Comparison of ENCODE assay signal across 27 mouse cellular contexts in the genomic region with DNA sequence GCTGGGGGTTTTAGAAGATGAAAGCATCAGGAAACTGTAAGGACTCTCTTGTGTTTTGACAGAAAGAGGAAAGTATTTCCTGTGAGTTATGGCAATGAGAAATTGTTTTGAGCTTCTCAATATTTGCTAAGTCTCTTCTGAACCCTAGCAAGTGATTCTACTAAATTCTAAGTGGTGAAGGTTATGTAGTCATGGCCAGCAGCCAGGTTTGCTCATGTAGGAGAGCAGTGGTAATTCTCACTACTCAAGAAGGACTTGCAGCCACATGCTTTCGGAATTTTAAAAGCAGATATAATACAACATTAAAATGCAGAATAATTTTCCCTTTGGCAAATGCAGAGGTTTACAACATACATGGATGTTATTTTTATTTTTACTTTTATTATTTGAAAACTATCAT. TPM values are rescaled to one million over a fixed set of nuclear protein-coding genes. Genes with fewer than 3 reads are reported as not detected.
A peak's percentile ranks its signal among the peaks of the same experiment; 100 is the strongest.
DNase-seq lines count a peak whose midpoint lies in the region; ATAC-seq and TF ChIP-seq lines count a peak whose summit lies in the region.
"Had no signal": no experiment of that assay in that cellular context is flagged by ENCODE, and none has a peak within 500 bp of the region (broad histone marks: within the 10 kb centered on the region; RNA-seq: fewer than 3 reads in every experiment).

No protein-coding gene starts in this region.

- no peak for ATAC-seq in embryonic facial prominence, embryonic 14.5 days (ENCODE audit: low read depth)
- ATAC-seq in lung, postnatal 0 days = no peak
- ATAC-seq in forebrain, postnatal 0 days = no peak
- ATAC-seq: activated CD4-positive, CD25-positive, alpha-beta regulatory T cell, adult 4 months; forebrain, embryonic 13.5 days had no signal

- peak; percentile 55 for DNase-seq in embryonic facial prominence, embryonic 14.5 days (ENCODE audit: low spot score)
- no peak for DNase-seq in embryonic facial prominence, embryonic 10.5 days (ENCODE audit: low spot score)
- DNase-seq in lung, postnatal 0 days (ENCODE audit: low spot score) = peak; percentile 19
- no peak for DNase-seq in lung, adult 2 months
- peak; percentile 43 for DNase-seq in lung, postnatal 14 days
- no peak for DNase-seq in right cerebral cortex, adult 18-20 months
- no peak for DNase-seq in forebrain, postnatal 0 days
- DNase-seq: adrenal gland, adult 2 months; adrenal gland, postnatal 25 days; cerebellum, adult 8-10 months; cerebellum, postnatal 14 days; embryo, embryonic 11 days; gastrocnemius, adult 2 months; gastrocnemius, postnatal 25 days had no signal

- no peak for TF ChIP-seq EP300 in lung, postnatal 0 days (IDR thresholded peaks at IDR 0.05)

- no peaks in the 10 kb centered on the region for H3K9me3 ChIP-seq in embryonic facial prominence, embryonic 14.5 days (ENCODE audit: control insufficient read depth, low read length)
- H3K9me3 ChIP-seq in embryonic facial prominence, embryonic 10.5 days = no peaks in the 10 kb centered on the region
- no peaks in the 10 kb centered on the region for H3K9me3 ChIP-seq in lung, postnatal 0 days (ENCODE audit: low read length)
- no peaks in the 10 kb centered on the region for H3K9me3 ChIP-seq in forebrain, postnatal 0 days (ENCODE audit: low read length)
- H3K9me3 ChIP-seq: embryonic facial prominence, embryonic 12.5 days; forebrain, embryonic 13.5 days; heart, embryonic 12.5 days; hindbrain, embryonic 10.5 days had no signal

- no peaks in the 10 kb centered on the region for H3K4me1 ChIP-seq in embryonic facial prominence, embryonic 14.5 days (ENCODE audit: control insufficient read depth, insufficient read depth, low read length)
- H3K4me1 ChIP-seq in embryonic facial prominence, embryonic 10.5 days = no peaks in the 10 kb centered on the region
- H3K4me1 ChIP-seq in lung, postnatal 0 days (ENCODE audit: insufficient read depth, low read depth, low read length) = no peaks in the 10 kb centered on the region
- H3K4me1 ChIP-seq in lung, adult 2 months (ENCODE audit: control insufficient read depth, insufficient read depth, low read length) = no peaks in the 10 kb centered on the region; the same call in 1 of the 2 replicates
- H3K4me1 ChIP-seq in forebrain, postnatal 0 days (ENCODE audit: insufficient read depth) = no peaks in the 10 kb centered on the region
- H3K4me1 ChIP-seq: embryonic facial prominence, embryonic 12.5 days; forebrain, embryonic 13.5 days; heart, embryonic 12.5 days; hindbrain, embryonic 10.5 days had no signal

- whole genome bisulfite sequencing in embryonic facial prominence, embryonic 14.5 days = 73% methylated on average over 1 of the region's 1 CpGs
- WGBS in embryonic facial prominence, embryonic 10.5 days = 93% methylated on average over 1 of the region's 1 CpGs
- WGBS in lung, postnatal 0 days = 40% methylated on average over 1 of the region's 1 CpGs
- 67% methylated on average over 1 of the region's 1 CpGs for WGBS in lung, adult 2 months
- WGBS in forebrain, postnatal 0 days = 83% methylated on average over 1 of the region's 1 CpGs

- H3K4me3 ChIP-seq in embryonic facial prominence, embryonic 14.5 days (ENCODE audit: low read depth, low read length) = no peak overlapping the region
- H3K4me3 ChIP-seq in embryonic facial prominence, embryonic 10.5 days = no peak overlapping the region
- H3K4me3 ChIP-seq in lung, postnatal 0 days (ENCODE audit: low read depth, low read length) = no peak overlapping the region
- no peak overlapping the region for H3K4me3 ChIP-seq in lung, adult 2 months (replicated peaks; ENCODE audit: extremely low read depth, low read depth, low read length)
- no peak overlapping the region for H3K4me3 ChIP-seq in forebrain, postnatal 0 days (ENCODE audit: low read depth, low read length)
- H3K4me3 ChIP-seq: embryonic facial prominence, embryonic 12.5 days; forebrain, embryonic 13.5 days; gastrocnemius, adult 2 months; heart, embryonic 12.5 days; hindbrain, embryonic 10.5 days had no signal

- no peaks in the 10 kb centered on the region for H3K27me3 ChIP-seq in embryonic facial prominence, embryonic 14.5 days (replicated peaks; ENCODE audit: control insufficient read depth, insufficient read depth, low read length)
- H3K27me3 ChIP-seq in embryonic facial prominence, embryonic 10.5 days (replicated peaks; ENCODE audit: low read depth, poor library complexity, severe bottlenecking) = no peaks in the 10 kb centered on the region
- H3K27me3 ChIP-seq in lung, postnatal 0 days (replicated peaks; ENCODE audit: insufficient read depth, low read length) = no peaks in the 10 kb centered on the region
- H3K27me3 ChIP-seq in forebrain, postnatal 0 days (ENCODE audit: insufficient read depth, low read length) = no peaks in the 10 kb centered on the region
- H3K27me3 ChIP-seq: CH12.LX; embryonic facial prominence, embryonic 12.5 days; forebrain, embryonic 13.5 days; heart, embryonic 12.5 days; Patski had no signal

- no peak overlapping the region for H3K4me2 ChIP-seq in embryonic facial prominence, embryonic 14.5 days (ENCODE audit: low read depth, low read length)
- no peak overlapping the region for H3K4me2 ChIP-seq in lung, postnatal 0 days (replicated peaks; ENCODE audit: low read depth, low read length)
- H3K4me2 ChIP-seq in forebrain, postnatal 0 days (ENCODE audit: low read depth) = no peak overlapping the region
- H3K4me2 ChIP-seq: embryonic facial prominence, embryonic 12.5 days; forebrain, embryonic 13.5 days; heart, embryonic 12.5 days; hindbrain, embryonic 14.5 days had no signal

- H3K36me3 ChIP-seq in embryonic facial prominence, embryonic 14.5 days (ENCODE audit: control insufficient read depth, insufficient read depth, low read length) = no peaks in the 10 kb centered on the region
- H3K36me3 ChIP-seq in embryonic facial prominence, embryonic 10.5 days (replicated peaks) = no peaks in the 10 kb centered on the region
- no peaks in the 10 kb centered on the region for H3K36me3 ChIP-seq in lung, postnatal 0 days (ENCODE audit: insufficient read depth, low read length)
- H3K36me3 ChIP-seq in forebrain, postnatal 0 days (ENCODE audit: insufficient read depth) = no peaks in the 10 kb centered on the region
- H3K36me3 ChIP-seq: embryonic facial prominence, embryonic 12.5 days; heart, embryonic 12.5 days; hindbrain, embryonic 10.5 days had no signal

- TF ChIP-seq POLR2A in lung, adult 2 months (IDR thresholded peaks at IDR 0.05; ENCODE audit: borderline replicate concordance, extremely low read depth, low read depth, low read length) = no peak

- H3K9ac ChIP-seq in embryonic facial prominence, embryonic 14.5 days (ENCODE audit: low read depth, low read length) = no peak overlapping the region
- H3K9ac ChIP-seq in lung, postnatal 0 days (replicated peaks; ENCODE audit: low read depth) = no peak overlapping the region
- no peak overlapping the region for H3K9ac ChIP-seq in forebrain, postnatal 0 days
- H3K9ac ChIP-seq: embryonic facial prominence, embryonic 12.5 days; forebrain, embryonic 13.5 days; heart, embryonic 12.5 days; hindbrain, embryonic 14.5 days had no signal

- no peak for TF ChIP-seq CTCF in lung, postnatal 0 days (IDR thresholded peaks at IDR 0.05)
- TF ChIP-seq CTCF in lung, adult 2 months (IDR thresholded peaks at IDR 0.05; ENCODE audit: insufficient read depth, low read length) = no peak
- TF ChIP-seq CTCF in forebrain, postnatal 0 days (IDR thresholded peaks at IDR 0.05; ENCODE audit: low read depth) = no peak

- no peak overlapping the region for H3K27ac ChIP-seq in embryonic facial prominence, embryonic 14.5 days (replicated peaks; ENCODE audit: low read depth, low read length)
- H3K27ac ChIP-seq in embryonic facial prominence, embryonic 10.5 days (replicated peaks) = no peak overlapping the region
- no peak overlapping the region for H3K27ac ChIP-seq in lung, postnatal 0 days (ENCODE audit: low read length)
- no peak overlapping the region for H3K27ac ChIP-seq in forebrain, postnatal 0 days (ENCODE audit: low read depth, low read length)
- H3K27ac ChIP-seq: embryonic facial prominence, embryonic 12.5 days; forebrain, embryonic 13.5 days; gastrocnemius, adult 2 months; hindbrain, embryonic 10.5 days; hindbrain, embryonic 14.5 days had no signal

RNA-seq across cellular contexts. Expression of a gene that starts 55.9 kb away (rescaled TPM):
- 0.13 TPM in 1 of 2 replicates, not detected in the other for polyA plus RNA-seq in embryonic facial prominence, embryonic 14.5 days (2014; fragmentation: Nextera tagmentation; extraction: Ambion mirVana)
- not detected in 2 replicates for polyA plus RNA-seq in embryonic facial prominence, embryonic 10.5 days (2016; fragmentation: Nextera tagmentation; extraction: Ambion mirVana)
- not detected in 2 replicates for polyA plus RNA-seq in lung, postnatal 0 days (2015; fragmentation: Nextera tagmentation; extraction: Ambion mirVana)
- polyA plus RNA-seq in lung, adult 2 months (2012; rRNA removed) = 0.11 TPM in 1 of 2 replicates, not detected in the other
- total RNA-seq in forebrain, postnatal 0 days (2014; rRNA removed) = 0.05 TPM in 1 of 2 replicates, not detected in the other
- not detected in 2 replicates for polyA plus RNA-seq in forebrain, postnatal 0 days (2015; fragmentation: Nextera tagmentation; extraction: Ambion mirVana)
- total RNA-seq: CH12.LX; common myeloid progenitor, adult 5-6 weeks; gastrocnemius, adult 2 months; gastrocnemius, postnatal 25 days; granulocyte monocyte progenitor cell, adult 5-6 weeks; heart, adult 8-10 months; heart, postnatal 25 days had no signal
- polyA plus RNA-seq: C2C12; embryonic facial prominence, embryonic 12.5 days; forebrain, embryonic 13.5 days; heart, embryonic 12.5 days; hindbrain, embryonic 10.5 days; hindbrain, embryonic 14.5 days had no signal

RNA-seq across cellular contexts. Expression of a gene that starts 59.7 kb away (rescaled TPM):
- polyA plus RNA-seq in embryonic facial prominence, embryonic 14.5 days (2014; fragmentation: Nextera tagmentation; extraction: Ambion mirVana) = 0.09 and 0.22 TPM in 2 replicates
- polyA plus RNA-seq in embryonic facial prominence, embryonic 10.5 days (2016; fragmentation: Nextera tagmentation; extraction: Ambion mirVana) = 0.08 and 0.12 TPM in 2 replicates
- not detected in 2 replicates for polyA plus RNA-seq in lung, postnatal 0 days (2015; fragmentation: Nextera tagmentation; extraction: Ambion mirVana)
- 0.92 and 1.1 TPM in 2 replicates for polyA plus RNA-seq in lung, adult 2 months (2012; rRNA removed)
- total RNA-seq in forebrain, postnatal 0 days (2014; rRNA removed) = 0.05 and 0.08 TPM in 2 replicates
- polyA plus RNA-seq in forebrain, postnatal 0 days (2015; fragmentation: Nextera tagmentation; extraction: Ambion mirVana) = 0.08 TPM in 1 of 2 replicates, not detected in the other
- total RNA-seq: adrenal gland, postnatal 25 days; gastrocnemius, adult 2 months; gastrocnemius, postnatal 25 days; heart, adult 8-10 months had no signal
- polyA plus RNA-seq: C2C12; forebrain, embryonic 13.5 days; heart, embryonic 12.5 days; hindbrain, embryonic 14.5 days; Patski had no signal

Comparison
In these comparisons a context has a peak if more than half of its experiments do, and no peak if none do; other contexts are left out.
1. DNase-seq: peak in embryonic facial prominence, embryonic 14.5 days (single experiment), lung, postnatal 0 days (single experiment) and lung, postnatal 14 days (single experiment); none in embryonic facial prominence, embryonic 10.5 days (single experiment), lung, adult 2 months (single experiment), right cerebral cortex, adult 18-20 months (single experiment) and forebrain, postnatal 0 days (single experiment).